Mouse (Mus musculus) B cell, adult 2 months (primary cell): ENCODE data around the gene Psg17.
"Not testable (repeated sequence)": the region's sequence is repeated elsewhere in the genome, so short reads cannot be mapped to it uniquely, and the experiment has no call there.

ENCODE experiments used
- DNase-seq, 2 experiments: peaks; one replicate each; pipeline ENCODE4 v3.0.0; 2022

The Psg17 gene

DNA sequence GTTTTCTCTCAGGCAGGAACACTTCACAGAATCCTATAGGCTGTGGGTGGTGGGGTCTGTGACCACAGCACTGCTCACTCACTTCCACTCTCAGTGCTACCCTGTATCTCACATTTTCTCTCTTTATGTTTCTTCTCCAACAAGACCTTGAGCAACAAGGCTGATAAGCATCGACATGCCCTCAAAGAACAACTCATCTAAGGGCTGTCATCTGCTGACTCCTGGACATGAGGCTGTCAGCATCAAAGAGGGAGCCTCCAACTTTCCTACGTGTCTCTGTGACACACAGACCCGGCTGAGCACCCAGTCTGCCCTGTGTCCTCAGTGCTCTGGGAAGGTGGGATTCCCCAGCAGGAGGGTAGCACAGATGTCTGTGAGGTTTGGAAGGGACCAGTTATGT lies at the start of gene Psg17:
Psg17 (minus strand) TSS at position 101 of the 400 bp plus-strand sequence.
- no peak for DNase-seq

DNA sequence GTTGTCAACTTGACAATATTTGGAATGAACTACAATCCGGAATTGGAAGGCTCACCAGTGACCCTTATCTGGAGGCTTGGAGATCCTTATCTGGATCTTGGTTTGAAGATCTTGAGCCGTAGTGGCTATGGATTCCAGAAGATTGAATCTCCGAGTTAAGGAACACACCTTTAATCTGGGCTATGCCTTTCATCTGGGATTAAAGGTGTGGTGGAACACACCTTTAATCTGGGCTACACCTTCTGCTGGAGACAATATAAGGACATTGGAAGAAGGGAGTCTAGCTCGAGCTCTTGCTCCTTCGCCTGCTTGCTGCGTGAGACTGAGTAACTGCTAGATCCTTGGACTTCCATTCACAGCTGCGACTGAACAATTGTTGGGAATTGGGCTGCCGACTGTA lies 49.6 kb upstream of the Psg17 start, which contains the start of gene Pglyrp1:
Pglyrp1 (plus strand) TSS at position 301 of the 400 bp plus-strand sequence.
- not testable (repeated sequence) for DNase-seq

DNA sequence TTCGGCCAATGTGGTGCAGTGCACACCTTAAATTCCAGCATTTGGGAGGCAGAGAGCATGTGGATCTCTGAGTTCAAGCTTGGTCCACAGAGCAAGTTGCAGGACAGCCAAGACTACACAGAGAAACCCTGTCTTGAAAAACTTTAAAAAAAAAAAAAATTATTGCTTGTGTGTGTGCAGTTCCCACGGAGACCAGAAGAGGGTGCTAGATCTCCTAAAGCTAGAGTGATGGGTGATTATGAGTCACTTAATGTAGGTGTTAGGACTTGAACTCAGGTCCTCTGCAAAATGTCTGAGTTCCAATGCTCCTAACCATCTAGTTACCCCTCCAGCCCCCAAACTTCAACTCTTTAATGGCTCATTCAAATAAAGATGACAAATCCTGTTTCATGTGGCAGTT lies 47.1 kb upstream of the Psg17 start:
- no peak for DNase-seq

DNA sequence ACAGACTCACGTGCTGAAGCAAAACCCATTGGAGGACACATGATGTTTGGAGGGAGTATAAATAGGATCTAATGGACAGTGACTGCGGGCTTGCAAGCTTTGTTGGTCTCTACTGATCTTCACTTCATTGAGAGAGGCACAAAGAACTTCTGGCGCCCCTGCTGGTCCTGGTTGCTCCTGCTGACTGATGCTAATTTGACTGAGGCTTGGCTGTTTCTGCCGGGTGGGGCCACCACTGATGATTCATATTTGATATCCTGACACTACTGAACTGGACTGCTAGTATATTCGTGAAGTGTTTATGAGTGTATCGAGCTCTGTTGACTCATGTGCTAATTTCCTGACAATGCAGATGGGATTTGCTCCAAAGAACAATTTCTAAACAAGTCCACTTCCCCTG lies 41.4 kb upstream of the Psg17 start:
- DNase-seq = no peak

DNA sequence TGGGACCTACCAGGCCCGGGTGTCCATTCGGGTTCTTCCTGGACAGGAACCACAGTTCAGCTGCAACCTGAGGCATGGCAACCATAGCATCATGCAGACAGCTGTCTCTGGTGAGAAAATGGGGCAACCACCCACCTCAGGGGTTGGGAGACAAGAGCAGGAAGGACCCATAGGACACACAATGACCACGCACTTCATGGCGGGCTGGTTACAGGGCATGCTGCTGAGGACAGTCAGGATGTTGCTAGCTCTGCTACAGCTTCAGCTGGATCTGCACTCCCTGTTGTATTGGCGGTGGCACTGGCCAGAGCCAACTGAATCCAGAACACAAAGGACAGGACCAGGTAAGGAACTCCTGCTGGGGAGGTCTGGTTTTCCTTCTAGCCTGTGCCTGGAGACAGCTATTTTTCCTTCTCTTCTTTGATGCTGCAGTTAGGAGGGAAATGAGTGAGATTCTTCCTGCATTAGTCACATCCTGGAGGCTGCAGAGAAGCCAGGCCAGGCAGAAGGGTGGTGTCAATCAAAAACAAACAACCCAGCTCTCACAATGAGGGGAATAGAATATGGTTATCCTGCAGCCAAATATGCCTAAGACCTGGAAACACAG lies 37.0 kb upstream of the Psg17 start:
- DNase-seq = no peak

DNA sequence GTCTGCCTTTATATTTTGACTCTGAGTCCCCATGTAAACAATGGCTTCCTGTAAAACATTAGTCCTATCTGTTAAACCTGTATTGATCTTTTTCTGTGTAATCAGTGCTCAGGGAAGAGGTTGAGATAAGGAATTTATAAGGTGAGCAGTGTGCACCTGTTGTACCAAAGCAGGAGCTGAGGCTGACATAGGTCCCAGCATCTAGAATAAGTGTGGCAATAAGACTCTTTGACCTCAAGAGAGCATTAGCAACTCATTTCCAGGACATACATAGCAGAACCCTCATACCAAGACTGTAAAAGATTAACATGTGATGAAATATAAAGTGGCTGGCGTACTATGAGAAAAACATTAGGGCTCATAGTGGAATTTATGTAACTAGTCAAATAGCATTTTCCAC lies 27.0 kb upstream of the Psg17 start:
- DNase-seq = no peak

DNA sequence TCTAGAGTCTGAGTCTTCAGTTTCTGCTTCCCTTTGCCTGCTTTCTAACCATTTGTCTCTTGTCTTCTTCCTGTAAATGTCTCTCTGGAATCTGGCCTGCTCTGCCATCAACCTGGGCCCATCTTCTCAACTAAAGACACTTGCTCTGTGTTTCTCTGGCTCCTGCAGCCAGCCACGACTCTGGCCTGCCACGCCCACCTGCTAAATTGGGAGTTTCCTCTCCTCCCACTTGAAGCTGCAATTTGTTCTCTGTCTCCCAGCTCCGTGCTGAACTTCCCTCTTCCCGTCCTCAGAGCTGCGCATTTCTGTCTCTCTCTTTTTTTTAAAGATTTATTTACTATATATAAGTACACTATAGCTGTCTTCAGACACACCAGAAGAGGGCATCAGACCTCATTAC lies 23.4 kb upstream of the Psg17 start:
- DNase-seq = no peak

DNA sequence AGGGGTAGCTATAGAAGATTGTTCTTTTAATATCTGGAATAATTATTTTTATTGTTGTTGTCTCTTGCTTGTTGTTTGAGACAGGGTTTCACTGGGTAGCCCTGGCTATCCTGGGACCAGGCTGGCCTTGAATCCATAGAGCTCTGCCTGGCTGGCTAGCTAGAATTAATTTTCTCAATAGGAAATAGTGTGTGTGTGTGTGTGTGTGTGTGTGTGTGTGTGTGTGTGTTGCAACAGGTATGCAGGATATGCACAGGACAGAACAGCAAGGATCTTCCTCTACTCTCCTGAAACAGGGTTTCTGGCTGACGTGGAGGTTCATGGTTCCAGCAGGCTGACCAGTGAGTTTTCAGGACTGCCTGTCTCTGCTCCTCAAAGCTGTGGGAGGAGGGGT lies 19.8 kb upstream of the Psg17 start:
- DNase-seq = no peak

DNA sequence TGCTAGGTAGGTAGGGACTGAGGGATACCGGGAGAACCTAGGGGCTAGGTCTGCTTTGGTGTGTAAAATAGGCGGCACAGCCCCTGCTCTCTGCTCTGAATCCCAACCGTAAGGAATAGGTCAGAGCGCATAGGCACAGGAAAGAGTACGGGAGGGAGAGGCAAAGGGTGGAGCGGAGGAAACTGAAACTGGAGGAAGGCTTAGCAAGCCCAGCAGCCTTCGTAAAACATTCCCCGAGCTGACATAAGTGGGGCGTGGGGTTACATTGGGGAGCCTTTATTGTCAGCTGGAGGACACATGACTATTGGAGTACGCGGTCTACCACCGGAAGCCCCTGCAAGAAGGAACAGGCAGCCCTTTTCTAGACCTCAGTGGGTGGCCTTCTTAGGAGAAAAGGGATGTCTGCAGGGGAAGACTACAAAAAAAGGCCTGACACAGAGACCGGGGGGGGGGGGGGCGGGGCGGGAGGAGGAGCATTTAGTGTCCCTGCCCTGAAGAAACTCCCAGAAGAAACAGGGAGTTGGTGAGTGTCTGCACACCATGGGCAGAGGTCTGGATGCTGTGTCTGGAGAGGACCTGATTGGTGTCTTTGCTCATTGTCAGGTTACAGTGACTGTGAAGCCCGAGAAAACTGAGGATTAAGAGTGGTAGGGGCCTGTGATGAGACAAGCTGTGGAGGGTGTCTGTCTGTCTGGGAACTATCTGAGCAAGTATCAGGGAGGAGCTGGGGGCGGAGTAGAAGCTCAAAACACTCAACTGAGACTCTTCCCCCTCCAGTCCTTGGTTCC lies 19.2 kb upstream of the Psg17 start:
- no peak for DNase-seq

DNA sequence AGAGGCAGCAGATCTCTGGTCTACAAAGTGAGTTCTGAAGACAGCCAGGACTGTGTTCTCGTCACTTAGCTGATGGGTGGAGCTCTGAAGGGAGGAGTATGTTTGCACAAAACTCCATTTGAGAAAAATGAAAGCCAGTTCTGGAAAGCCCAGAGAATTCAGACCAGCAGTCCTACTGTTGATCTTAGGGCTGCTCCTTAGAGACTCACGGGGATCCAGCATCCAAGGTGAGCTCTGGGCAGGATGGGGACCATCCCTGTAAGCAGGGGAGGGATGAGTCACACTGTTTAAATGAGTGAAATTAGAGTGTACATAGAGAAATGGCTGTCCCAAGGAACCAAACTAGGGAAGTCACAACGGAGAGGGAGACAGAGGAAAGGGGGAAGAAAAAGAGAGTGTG lies 18.5 kb upstream of the Psg17 start, which contains the start of gene Mill2:
Mill2 (plus strand) TSS at position 102 of the 400 bp plus-strand sequence.
- DNase-seq = no peak

DNA sequence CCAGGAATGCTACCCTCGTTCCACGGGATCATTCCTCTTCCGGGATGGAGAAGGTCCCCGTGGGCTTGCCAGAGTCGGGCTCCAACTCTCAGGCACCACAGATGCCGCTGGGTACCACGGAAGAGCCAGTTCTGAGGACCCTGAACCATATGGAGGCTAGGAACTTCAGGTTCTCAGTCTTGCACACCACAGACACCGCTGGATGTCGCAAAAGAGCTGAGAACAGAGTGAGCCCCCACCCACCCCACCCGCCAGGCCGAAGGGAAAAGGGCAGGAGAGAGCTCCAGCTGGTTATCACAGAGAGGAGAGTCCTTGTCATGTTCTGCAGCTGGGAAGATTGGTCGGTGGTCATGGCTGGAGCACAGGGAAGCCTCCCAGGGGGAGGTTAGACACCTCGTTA lies 10.9 kb upstream of the Psg17 start:
- DNase-seq = no peak

DNA sequence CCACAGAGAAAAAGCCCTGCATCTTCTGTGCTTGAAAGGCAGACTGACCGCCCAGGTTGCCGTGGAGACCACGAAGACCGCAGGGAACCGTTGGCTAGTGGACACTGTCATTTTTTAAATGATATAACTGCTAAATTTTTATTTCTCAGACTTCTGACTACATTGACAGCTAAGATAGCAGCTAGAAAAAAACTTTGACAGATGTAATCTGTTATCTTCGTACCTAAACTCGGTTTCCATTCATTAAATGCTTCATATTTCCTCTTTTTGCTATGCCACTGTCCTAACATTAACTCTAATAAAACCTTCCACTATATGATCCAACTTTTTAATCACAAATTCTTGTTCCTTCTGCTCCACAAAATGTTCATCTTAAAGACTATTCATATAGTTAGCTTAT lies 8.1 kb upstream of the Psg17 start:
- DNase-seq = no peak

DNA sequence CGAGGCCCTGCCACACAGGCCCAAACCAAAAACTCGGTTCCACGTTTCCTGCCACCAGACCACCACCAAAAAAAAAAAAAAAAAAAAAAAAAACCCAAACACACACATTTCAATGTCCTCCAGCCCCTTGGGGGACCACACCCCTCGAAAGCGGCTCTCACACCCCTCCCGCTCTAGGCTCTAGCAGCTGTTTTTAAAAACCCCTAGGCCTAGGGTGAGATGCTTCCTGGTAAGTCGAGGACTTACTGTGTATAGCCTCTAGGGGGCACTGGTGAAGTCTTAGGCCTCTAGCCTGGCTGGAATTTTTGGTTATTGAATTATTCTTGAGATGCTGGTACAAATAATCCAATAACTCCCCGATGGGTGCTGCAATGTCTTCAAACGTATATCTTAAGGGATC lies 7.2 kb upstream of the Psg17 start:
- DNase-seq = no peak

DNA sequence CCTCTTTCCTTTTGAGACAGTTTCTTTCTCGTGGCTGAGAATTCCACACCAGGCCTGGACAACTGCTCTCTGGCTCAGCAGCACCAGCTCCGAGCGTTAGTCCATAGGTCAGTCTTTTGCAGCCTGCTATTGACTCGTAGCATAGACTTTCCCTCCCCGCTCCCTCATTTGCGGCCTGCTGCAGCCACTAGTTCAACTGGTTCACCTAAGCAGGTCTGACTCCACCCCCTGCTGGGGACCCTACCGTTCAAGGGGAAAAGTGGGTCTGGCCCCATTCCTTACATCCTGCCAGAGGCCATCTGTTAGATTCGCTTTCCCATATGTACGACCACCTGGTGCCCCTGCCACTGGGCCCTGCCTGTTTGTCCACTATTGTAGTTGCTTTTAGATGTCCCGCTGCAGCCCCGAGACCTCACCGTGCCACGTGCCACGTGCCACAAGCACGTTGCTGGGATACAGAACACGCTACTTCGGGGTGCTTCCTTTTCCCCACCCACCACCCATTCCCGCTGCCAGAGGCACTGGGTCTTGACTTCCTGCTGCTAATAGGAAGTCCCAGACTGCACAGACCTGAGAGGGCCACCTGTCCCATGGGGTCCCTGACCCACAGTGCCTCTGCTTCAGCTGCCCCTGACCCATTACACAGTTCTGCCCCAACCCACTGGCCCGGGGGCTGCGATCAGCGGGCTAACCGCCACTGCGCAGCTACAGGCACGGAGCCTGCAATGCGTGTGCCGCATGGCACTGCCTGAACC lies 6.6 kb upstream of the Psg17 start:
- no peak for DNase-seq

DNA sequence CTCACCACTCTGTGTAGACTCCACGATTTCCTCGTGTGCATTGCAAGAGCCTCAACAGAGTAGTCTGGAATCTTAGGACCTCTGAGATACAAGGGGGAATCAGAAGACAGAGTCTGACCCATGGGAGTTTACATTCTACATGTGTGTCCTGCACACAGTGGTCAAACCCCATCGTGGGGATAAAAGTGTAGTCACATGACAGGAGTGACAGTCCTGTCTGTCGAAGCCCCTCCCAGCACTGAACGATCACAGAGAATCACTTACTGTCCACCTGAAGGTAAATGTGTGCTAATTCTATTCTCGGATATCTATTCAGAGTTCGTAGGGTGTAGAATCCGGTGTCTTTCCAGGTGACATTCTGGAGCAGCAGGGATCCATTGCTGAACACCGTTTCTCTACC lies 3.1 kb downstream of the Psg17 start:
- DNase-seq = no peak

DNA sequence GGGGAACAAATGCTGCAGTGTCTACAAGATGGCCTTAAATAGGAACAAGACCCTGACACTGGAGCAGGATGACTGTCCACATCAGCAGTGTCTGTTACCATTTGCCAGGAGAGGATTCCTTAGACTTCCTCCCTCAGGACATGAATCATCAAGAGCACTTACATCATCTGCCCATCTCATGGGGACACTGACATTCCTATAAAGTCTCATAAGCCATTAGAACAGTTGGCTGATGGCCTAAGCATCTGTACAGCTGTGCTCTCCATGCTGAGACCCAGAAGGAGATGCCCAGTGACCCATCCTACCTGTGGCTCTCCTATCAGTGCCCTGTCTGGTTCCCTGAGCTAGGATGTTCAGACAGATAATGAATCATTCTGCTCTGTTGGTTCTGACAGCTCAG lies 17.9 kb downstream of the Psg17 start:
- no peak for DNase-seq

DNA sequence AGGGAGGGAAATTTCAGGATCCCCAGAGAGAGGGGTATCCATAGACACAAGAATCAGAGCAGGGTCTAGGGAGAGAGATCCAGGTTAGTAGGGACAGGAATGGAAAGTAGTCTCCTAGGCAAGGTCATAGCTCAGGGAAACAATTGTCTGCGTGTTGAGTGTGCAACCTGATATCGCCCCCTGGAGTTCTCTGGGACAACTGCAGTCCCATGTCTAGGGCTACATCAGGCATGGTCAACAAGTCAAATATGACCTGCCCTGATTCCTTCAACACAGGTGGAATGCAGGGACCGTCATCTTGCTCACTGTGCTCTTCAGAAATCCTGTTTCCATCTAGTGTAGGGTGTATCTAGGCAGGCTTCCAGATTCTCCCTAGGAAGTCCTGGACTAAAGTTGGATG lies 22.3 kb downstream of the Psg17 start:
- no peak for DNase-seq

DNA sequence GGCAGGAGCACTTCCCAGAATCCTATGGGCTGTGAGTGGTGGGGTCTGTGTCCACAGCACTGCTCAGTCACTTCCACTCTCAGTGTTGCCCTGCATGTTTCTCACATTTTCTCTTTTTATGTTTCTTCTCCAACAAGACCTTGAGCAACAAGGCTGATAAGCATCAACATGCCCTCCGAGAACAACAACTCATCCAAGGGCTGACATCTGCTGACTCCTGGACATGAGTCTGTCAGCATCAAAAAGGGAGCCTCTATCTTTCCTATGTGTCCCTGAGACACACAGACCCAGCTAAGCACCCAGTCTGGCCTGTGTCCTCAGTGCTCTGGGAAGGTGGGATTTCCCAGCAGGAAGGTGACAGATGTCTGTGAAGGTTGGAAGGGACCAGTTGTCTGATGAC lies 23.0 kb downstream of the Psg17 start, which contains the start of gene Psg19:
Psg19 (minus strand) TSS at position 101 of the 400 bp plus-strand sequence.
- no peak for DNase-seq

DNA sequence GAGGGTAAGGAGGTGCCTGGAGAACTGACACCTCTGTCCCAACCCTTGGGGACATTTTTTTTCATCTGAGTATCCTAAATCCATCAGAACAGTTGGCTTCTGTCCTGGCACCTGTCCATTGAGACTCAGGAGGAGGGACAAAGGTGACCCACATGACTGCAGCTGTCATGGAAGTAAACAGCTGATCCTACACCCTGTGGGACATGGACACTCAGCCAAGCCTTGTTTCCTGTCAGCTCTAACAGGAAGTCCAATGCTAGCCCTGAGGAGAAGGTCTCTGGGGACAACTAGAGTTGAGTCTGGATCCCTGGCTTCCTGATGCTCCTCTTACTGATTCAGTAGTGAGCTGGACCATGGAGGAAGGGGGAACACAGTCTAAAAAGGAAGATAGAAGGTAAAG lies 30.7 kb downstream of the Psg17 start:
- DNase-seq = not testable (repeated sequence)

DNA sequence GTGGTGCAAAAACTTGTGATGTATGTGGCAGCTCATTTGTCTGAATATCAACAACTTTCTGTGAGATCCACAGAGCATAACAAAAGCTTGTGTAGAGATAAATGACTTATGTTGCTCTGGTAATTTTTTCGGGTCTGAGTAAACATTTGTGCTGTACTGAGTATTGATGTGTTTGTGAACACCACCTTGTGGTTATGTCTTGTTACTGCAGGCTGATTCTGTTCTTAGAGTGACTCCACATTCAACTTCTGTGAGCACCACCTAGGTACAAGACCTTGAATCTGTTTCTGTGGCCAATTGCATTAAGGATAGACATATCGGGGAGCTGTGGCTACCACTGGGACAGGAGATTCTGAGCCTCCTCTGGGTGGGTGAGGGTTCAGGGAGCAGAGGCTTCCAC lies 40.1 kb downstream of the Psg17 start:
- not testable (repeated sequence) for DNase-seq

DNA sequence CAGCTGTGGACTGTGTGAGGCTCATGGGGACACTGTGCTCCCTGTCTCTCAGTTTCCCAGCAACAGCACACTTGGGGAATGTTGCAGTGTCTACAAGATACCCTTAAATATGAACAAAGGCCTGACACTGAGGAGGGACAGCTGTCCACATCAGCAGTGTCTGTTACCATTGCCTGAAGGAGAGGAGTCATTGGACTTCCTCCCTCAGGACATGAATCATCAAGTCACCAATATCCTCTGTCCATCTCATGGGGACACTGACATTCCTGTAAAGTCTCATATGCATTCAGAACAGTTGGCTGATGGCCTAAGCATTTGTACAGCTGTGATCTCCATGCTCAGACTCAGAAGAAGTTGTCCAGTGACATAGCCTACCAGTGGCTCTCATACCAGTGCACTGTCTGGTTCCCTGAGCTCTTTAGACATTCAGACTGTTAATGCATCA lies 42.0 kb downstream of the Psg17 start:
- DNase-seq = no peak
